Mouse (Mus musculus) common myeloid progenitor, adult 5-6 weeks (primary cell): ENCODE results near the gene Cbfa2t3. TPM values are rescaled to one million over a fixed set of nuclear protein-coding genes. Genes with fewer than 3 reads are reported as not detected.
A peak's percentile ranks its signal among the peaks of the same experiment; 100 is the strongest.

ENCODE experiments used
- ATAC-seq: replicated peaks from 2 replicates; pipeline ENCODE4 v1.8.0; 2016; ENCODE audit warnings: low read depth, mild to moderate bottlenecking, moderate TSS enrichment, inconsistent platforms; ENCODE audit not compliant: poor library complexity, severe bottlenecking
- total RNA-seq: library from RNA; stranded (forward); fragments of 200-1000, 187-1606 nt; gene quantifications from 2 replicates; pipeline ENCODE4 v1.2.3, GENCODE M21; 2017

The Cbfa2t3 gene
- total RNA-seq: 9.0 and 28.2 TPM in 2 replicates

GRCm38 (mm10) chr8:122699005-122699492 lies at the start of gene Cbfa2t3:
Cbfa2t3 (minus strand) TSS chr8:122699109.
- peak; percentile 57 for ATAC-seq

DNA sequence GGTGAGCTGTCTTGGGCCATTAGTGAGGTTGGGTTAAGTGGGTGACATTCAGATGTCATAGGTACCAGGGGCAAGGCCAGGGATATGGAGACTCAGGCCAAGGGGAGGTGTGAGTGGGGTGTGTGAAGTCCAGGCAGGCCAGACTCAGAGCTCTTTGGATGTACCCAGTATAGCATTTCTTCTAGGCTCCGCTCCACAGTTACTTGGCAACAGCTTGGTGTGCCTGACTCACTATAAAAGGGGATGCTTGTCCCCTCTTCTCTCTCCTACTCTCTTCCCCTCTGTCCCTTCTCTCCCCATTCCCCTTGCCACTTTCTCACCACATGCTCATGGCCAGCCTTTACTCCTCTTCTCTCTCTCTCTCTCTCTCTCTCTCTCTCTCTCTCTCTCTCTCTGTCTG lies 48.9 kb upstream of the Cbfa2t3 start:
- ATAC-seq: no peak

DNA sequence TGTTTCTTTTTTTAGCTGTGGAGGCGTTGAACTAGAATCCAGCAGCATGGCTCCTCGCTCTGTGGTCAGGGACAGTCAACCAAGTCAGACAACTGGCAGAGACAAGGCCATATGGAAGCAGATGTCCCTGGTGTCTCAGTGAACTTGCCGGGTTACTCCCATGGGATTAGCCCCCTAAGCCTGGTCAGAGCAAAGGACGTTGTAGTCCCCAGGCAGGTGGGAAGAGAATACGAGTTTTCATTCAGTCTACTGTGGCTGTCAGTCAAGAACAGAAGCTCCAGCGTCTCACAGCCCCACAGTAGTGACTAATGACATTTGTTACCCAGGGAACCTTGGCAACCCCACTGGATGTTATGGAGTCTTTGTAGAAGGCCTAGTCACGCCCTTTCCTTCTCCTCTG lies 47.5 kb upstream of the Cbfa2t3 start:
- no peak for ATAC-seq

- no peak for ATAC-seq
Measured at GRCm38 (mm10) chr8:122745750-122746275, 46.9 kb upstream of the Cbfa2t3 start.

GRCm38 (mm10) chr8:122745022-122745749 lies 46.3 kb upstream of the Cbfa2t3 start:
- no peak for ATAC-seq

DNA sequence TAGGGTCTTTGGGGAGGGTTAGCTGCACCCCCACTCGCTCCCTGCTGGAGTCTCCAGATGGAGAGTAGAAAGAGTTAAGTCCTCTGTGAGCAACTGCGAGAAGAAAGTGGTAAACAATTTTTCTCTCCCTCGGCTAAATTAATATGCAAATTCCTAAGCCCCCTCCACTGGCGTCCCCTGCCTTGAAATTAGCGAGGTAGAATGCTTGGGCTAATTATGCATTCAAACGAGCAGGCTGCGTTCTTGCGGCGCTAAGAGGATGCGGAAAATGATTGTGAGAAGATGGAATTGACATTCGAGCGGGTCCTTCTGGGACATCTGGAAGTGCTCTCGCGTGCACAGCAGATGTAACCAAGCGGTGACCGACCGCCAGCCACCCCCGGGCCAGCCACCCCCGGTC lies 43.6 kb upstream of the Cbfa2t3 start:
- ATAC-seq: no peak

DNA sequence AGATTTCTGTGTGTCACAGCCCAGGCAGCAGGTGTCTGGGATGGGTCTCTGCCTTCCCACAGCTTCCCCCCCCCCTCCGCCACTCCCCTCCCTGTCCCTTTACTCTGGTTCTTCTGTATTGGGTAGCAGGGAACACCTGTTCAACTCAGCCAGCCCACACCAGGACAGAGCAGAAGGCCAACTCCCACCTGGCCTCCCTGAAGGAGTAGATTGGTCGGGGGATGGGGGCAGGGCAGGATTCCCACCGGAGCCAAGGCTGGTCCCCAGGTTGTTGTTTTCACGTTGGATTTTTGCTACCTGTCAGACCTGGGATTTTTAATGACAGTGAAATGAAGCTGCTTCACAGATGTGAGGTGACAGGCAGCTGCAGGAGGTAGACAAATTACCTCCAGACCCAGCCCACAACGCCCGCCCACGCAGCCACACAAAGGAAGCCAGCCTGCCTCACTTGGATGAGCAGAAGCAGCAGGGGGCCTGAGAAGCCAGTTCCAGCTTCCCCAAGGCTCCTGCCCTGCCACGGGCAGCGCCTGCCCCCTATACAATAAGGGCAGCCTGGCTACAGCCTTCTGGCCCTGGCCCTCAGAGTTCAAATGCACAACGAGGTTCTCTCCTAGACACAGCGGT lies 40.3 kb upstream of the Cbfa2t3 start:
- ATAC-seq: no peak

DNA sequence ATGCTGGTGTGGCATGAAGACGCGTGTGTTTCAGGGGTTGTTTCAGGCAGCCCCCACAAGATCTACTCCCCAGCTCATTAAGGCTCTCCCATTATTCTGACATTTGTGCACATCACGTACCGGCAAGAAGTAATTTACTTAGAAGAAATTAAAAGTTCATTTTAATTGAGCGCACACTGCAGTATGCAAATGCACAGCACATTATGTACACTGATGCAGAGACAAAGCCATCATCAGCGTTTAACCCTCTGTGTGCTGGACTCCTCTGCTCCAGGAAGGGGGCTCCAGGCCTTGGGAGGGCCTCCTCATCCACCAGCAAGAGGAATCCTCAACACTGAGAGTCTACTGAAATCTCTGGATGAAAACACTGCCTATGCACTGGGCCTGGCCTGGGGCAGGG lies 39.0 kb upstream of the Cbfa2t3 start:
- ATAC-seq: no peak

GRCm38 (mm10) chr8:122737071-122737470 lies 38.2 kb upstream of the Cbfa2t3 start:
- ATAC-seq: peak; percentile 31; the same call in 1 of the 2 replicates

DNA sequence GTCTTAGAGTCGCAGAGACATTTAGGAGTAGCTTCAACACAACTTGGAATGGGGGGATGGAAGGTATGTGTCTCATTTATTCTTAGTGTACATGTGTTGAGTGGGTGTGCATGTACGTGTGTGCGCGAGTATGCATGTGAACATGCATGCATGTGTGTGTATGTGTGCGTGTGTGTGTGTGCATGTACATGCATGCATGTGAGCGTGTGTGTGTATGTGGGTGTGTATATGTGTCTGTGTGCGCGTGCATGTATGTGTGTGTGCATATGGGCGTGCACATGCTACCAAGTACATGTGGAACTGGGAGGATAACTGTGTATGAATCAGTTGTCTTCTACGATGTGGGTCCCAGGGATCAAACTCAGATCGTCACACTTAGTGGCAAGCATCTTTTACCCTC lies 37.7 kb upstream of the Cbfa2t3 start:
- ATAC-seq: no peak

- ATAC-seq: peak; percentile 80
Measured at GRCm38 (mm10) chr8:122735542-122736473, 36.9 kb upstream of the Cbfa2t3 start.

- no peak for ATAC-seq
Measured at GRCm38 (mm10) chr8:122735110-122735509, 36.2 kb upstream of the Cbfa2t3 start.

- ATAC-seq: no peak
Measured at GRCm38 (mm10) chr8:122728630-122729029, 29.7 kb upstream of the Cbfa2t3 start.

- ATAC-seq: peak; percentile 70
Measured at GRCm38 (mm10) chr8:122727412-122727811, 28.5 kb upstream of the Cbfa2t3 start.

GRCm38 (mm10) chr8:122726789-122727188 lies 27.9 kb upstream of the Cbfa2t3 start:
- ATAC-seq: no peak

DNA sequence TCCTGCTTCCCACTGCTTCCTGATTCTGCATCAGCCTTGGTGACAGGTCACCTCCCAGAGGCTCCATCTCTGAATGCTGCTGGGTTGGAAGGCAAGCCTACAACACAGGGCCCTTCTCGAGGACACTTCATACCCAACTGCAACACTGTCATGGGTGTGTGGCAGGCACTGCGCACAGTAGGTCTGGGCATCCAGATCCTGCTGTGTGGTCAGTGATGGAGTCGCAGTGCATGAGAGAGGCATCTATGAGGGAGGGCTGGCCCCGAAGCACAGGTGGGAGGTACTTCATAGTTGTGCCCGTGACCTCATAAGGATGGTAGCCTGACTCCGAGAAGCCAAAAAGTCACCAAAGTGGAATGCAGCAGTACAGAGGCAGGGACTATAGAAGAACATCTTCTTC lies 26.3 kb upstream of the Cbfa2t3 start:
- no peak for ATAC-seq

DNA sequence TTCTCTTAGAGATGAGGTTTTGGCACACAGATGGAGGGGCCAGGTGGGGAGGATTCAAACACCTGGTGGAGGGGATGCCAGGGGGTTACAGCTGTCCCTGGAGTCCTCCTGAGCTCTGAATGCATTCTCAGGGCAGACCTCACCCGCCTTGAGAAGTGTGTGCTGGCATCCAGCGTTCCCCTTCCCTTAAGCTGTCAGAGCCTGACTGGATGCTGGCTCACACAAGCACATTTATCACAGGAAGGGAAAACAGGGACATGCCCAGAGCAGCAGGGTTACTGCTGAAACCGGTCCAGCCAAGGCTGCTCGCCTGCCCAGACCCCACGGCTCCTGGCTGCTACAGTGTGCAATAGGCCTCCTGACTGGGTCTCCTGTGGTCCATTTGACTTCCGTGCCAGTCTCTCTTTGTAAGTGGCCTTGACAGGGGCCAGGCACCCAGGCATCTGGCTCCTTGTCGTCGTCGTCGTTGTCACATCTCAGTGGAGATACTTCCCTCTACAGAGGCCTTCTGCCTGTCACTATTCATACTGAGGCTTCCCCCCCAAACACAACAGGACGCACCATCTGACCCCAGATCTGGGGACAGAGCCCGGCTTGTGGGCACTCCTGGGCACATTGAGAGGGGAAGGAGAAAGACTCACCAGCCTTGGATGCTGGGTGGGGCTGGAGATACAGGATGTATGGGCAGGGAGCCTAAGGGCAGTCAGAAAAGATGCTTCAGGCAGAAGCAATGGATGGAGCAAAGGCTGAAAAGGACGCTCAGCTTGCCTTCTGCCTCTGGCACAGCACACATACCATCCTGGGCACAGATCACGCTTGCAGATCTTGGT lies 22.1 kb upstream of the Cbfa2t3 start:
- ATAC-seq: peak; percentile 9; the same call in 1 of the 2 replicates

DNA sequence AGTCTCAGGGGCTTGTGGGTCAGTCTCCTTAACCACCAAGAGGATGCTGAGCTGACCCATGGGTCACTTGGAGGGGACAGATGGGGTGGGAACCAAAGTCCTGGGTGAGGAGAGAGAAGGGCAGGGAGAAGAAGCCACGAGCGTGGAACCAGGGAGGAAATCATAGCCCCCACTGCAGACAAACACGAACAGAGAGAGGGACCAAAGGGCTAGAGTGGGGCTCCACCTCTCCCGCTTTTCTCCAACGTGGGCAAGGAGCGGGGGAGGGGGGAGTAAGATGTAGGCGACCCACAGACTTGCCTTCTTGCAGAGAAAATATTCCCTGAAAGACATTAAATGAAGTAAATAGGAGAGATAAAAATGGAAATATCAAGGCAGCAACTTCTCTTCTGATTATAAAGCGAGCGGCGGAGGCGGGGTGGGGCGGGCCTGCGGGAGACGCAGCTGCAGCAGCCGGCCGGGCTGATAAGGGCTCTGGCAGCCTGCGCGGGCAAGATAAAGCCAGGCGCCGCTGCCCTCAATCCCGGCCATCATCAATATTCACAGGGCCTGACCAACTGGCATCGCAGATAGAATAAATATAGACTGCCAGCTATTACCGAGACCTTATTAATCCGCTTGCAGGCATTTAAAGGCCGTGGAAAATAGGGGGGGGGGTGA lies 21.3 kb upstream of the Cbfa2t3 start:
- ATAC-seq: peak; percentile 50

GRCm38 (mm10) chr8:122719500-122720065 lies 20.7 kb upstream of the Cbfa2t3 start:
- ATAC-seq: peak; percentile 73
